Mouse (Mus musculus) intestine, postnatal 0 days (tissue): ENCODE data around the gene Entr1. TPM values are rescaled to one million over a fixed set of nuclear protein-coding genes. Genes with fewer than 3 reads are reported as not detected.
A peak's percentile ranks its signal among the peaks of the same experiment; 100 is the strongest.

Source experiments
- ATAC-seq: fragments of 200-750 bp; cut with Nextera tagmentation; 2 replicates; pipeline ENCODE4 v1.8.0; 2017; ENCODE audit warnings: mild to moderate bottlenecking, moderate TSS enrichment, moderate library complexity
- H3K27ac ChIP-seq: fragments of 300-500 bp; sonication (generic); 2 replicates; pipeline ENCODE4 v1.5.1; 2014; ENCODE audit warnings: mild to moderate bottlenecking, low read depth, low read length, moderate library complexity
- H3K27me3 ChIP-seq: fragments of 300-500 bp; sonication (generic); replicated peaks from 2 replicates; pipeline ENCODE4 v1.6.1; 2014; ENCODE audit warnings: low read length, mixed read lengths; ENCODE audit not compliant: control insufficient read depth, insufficient read depth
- H3K36me3 ChIP-seq: fragments of 300-500 bp; sonication (generic); 2 replicates; pipeline ENCODE4 v1.6.1; 2014; ENCODE audit warnings: mild to moderate bottlenecking, moderate library complexity; ENCODE audit not compliant: control insufficient read depth, insufficient read depth
- H3K4me1 ChIP-seq: fragments of 300-500 bp; sonication (generic); replicated peaks from 2 replicates; pipeline ENCODE4 v1.6.1; 2014; ENCODE audit warnings: antibody characterized with exemption, low read length, mixed read lengths; ENCODE audit not compliant: control insufficient read depth, insufficient read depth
- H3K4me2 ChIP-seq: fragments of 300-500 bp; sonication (generic); replicated peaks from 2 replicates; pipeline ENCODE4 v1.6.1; 2014; ENCODE audit warnings: low read depth, mild to moderate bottlenecking, moderate library complexity
- H3K4me3 ChIP-seq: fragments of 300-500 bp; sonication (generic); 2 replicates; pipeline ENCODE4 v1.5.1; 2014; ENCODE audit warnings: low read depth, low read length
- H3K9ac ChIP-seq: fragments of 300-500 bp; sonication (generic); 2 replicates; pipeline ENCODE4 v1.6.1; 2014; ENCODE audit warnings: mild to moderate bottlenecking, low read depth, low read length
- H3K9me3 ChIP-seq: fragments of 300-500 bp; sonication (generic); 2 replicates; pipeline ENCODE4 v1.6.1; 2016; ENCODE audit warnings: mixed run types; ENCODE audit not compliant: control insufficient read depth
- CTCF ChIP-seq: sonication (generic); IDR thresholded peaks from 2 replicates; pipeline ENCODE4 v1.5.1; 2016; ENCODE audit warnings: low read depth, mild to moderate bottlenecking, control low read depth, antibody characterized with exemption, moderate library complexity
- WGBS: fragments of 180-500 bp; shearing (Covaris S2); extraction: QIAGEN DNeasy Blood & Tissue Kit; methylation state at CpG from one replicate; pipeline ENCODE4 v1.1.7; 2014; 5-methylcytosine and 5-hydroxymethylcytosine counted together
- polyA plus RNA-seq: library from polyadenylated mRNA; unstranded; fragments of >200 nt; fragmentation: Nextera tagmentation; extraction: Ambion mirVana; gene quantifications from 2 replicates; pipeline ENCODE4 v1.2.1, GENCODE M21; 2015

The Entr1 gene
- polyA plus RNA-seq: 45.6 and 49.3 TPM in 2 replicates

DNA sequence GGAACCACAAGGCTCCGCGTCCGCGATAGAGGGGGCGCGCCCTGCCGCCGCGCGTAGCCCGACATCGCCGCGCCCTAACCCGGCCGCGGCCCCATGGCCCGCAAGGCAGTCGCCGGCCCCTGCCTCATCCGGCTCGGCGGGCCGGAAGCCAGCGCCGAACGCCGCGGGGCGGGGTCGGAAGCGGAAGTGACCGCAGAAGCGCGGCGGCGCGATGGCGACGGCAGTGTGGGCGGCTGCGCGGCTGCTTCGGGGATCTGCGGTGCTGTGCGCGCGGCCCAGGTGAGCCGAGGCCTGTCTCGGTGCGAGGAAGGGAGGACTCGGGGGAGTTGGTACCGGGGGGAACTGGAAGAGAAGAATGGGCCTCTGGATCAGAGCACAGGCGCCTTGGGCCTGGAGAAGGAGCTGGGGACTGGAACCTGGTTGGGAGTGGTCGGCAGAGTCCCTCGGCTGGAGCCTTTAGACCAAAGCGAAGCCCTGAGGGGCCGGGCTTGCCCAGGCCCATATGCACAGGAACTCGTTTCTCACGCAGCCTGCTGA lies at the start of gene Entr1, which contains the start of gene Pmpca:
Gene Entr1 (minus strand): TSS at position 163 of the 537 bp plus-strand sequence.
Gene Pmpca (plus strand): TSS at position 186 of the 537 bp plus-strand sequence.
- no peaks in the 10 kb centered on the region for H3K4me1 ChIP-seq
- H3K27ac ChIP-seq: peak within 1 kb of the TSS; percentile 70
- peak within 1 kb of the TSS; percentile 96 for H3K4me3 ChIP-seq
- no peaks in the 10 kb centered on the region for H3K9me3 ChIP-seq
- H3K36me3 ChIP-seq: peaks cover 66% of the 10 kb centered on the region
- no peaks in the 10 kb centered on the region for H3K27me3 ChIP-seq
- peak within 1 kb of the TSS; percentile 89 for H3K9ac ChIP-seq
- TF ChIP-seq CTCF: no peak
- WGBS: under 1% methylated on average over 60 of the region's 60 CpGs
- ATAC-seq: peak; percentile 86
- peak within 1 kb of the TSS; percentile 94 for H3K4me2 ChIP-seq

- no peak for TF ChIP-seq CTCF
- ATAC-seq: no peak
- WGBS: 83% methylated on average over 7 of the region's 7 CpGs
- H3K4me2 ChIP-seq: no peak overlapping the region
- H3K4me3 ChIP-seq: no peak overlapping the region
- H3K27me3 ChIP-seq: no peaks in the 10 kb centered on the region
- no peak overlapping the region for H3K9ac ChIP-seq
- H3K27ac ChIP-seq: no peak overlapping the region
- no peaks in the 10 kb centered on the region for H3K4me1 ChIP-seq
- no peaks in the 10 kb centered on the region for H3K9me3 ChIP-seq
- H3K36me3 ChIP-seq: peaks cover 80% of the 10 kb centered on the region
Measured at GRCm38 (mm10) chr2:26438373-26438772, 49.3 kb upstream of the Entr1 start.

DNA sequence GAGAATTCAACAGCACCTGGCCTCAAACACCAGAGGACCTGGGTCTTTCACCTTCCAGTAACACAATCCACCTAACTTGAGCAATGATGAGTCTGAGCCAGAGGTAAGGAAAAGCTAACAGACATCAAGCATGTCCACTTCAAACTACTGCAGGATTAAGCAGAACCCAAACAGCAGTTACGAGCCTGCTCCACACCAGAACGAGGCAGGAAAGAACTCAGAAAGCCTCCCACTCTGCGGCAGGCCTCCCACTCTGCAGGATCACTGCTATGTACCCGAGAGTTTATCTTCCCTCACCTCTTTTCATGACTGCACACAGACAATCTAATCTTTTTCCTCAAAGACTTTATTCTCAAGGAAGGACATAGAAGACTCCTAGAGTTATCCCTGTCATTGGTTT lies 48.1 kb upstream of the Entr1 start:
- no peak for ATAC-seq
- H3K4me1 ChIP-seq: no peaks in the 10 kb centered on the region
- no peak for TF ChIP-seq CTCF
- H3K9ac ChIP-seq: peak overlapping the region; percentile 17; the same call in 1 of the 2 replicates
- H3K36me3 ChIP-seq: peaks cover 91% of the 10 kb centered on the region
- H3K4me2 ChIP-seq: no peak overlapping the region
- no peaks in the 10 kb centered on the region for H3K9me3 ChIP-seq
- H3K4me3 ChIP-seq: no peak overlapping the region
- no peaks in the 10 kb centered on the region for H3K27me3 ChIP-seq
- peak overlapping the region; percentile 28; the same call in 1 of the 2 replicates for H3K27ac ChIP-seq
- 59% methylated on average over 4 of the region's 4 CpGs for WGBS

GRCm38 (mm10) chr2:26434791-26435572 lies 45.9 kb upstream of the Entr1 start:
- Histone ChIP-seq H3K36me3 (peaks cover 89% of the 10 kb centered on the region), H3K4me2 (no peak overlapping the region), H3K27me3 (no peaks in the 10 kb centered on the region), H3K27ac (peak overlapping the region; percentile 66), H3K4me1 (no peaks in the 10 kb centered on the region), H3K9ac (no peak overlapping the region), H3K9me3 (no peaks in the 10 kb centered on the region), H3K4me3 (no peak overlapping the region)
- WGBS: 77% methylated on average over 7 of the region's 7 CpGs
- TF ChIP-seq CTCF: no peak
- peak; percentile 73 for ATAC-seq

DNA sequence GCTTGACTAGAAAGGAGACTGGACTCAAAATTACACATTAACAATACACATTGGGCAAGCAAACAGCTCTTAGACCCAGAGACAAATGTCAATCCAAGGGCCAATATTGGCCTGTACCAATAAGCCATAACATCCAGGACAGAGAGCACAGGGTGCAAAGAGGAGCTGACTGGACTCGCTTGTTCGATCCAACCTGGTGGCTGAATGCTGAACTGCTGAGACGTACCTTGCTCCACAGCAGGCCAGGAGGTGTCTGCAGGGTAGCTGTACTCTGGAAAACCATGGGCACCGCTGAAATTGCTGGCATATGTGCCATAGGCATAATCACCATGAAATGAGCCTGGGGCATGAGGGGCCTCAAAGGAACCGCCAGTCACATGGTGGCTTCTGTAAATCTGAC lies 40.7 kb upstream of the Entr1 start:
- Histone ChIP-seq H3K9ac (no peak overlapping the region), H3K27ac (no peak overlapping the region), H3K4me2 (no peak overlapping the region), H3K36me3 (peaks cover 96% of the 10 kb centered on the region), H3K4me3 (no peak overlapping the region), H3K27me3 (no peaks in the 10 kb centered on the region), H3K9me3 (no peaks in the 10 kb centered on the region), H3K4me1 (no peaks in the 10 kb centered on the region)
- no peak for ATAC-seq
- 96% methylated on average over 5 of the region's 5 CpGs for WGBS
- 0 out of 2 replicates have a peak, but pooled peaks have one; percentile 9 for TF ChIP-seq CTCF

- Histone ChIP-seq H3K4me1 (no peaks in the 10 kb centered on the region), H3K36me3 (peaks cover 99% of the 10 kb centered on the region), H3K4me3 (no peak overlapping the region), H3K9me3 (no peaks in the 10 kb centered on the region), H3K27ac (no peak overlapping the region), H3K9ac (no peak overlapping the region), H3K4me2 (no peak overlapping the region), H3K27me3 (no peaks in the 10 kb centered on the region)
- 96% methylated on average over 2 of the region's 2 CpGs for WGBS
- ATAC-seq: no peak
- no peak for TF ChIP-seq CTCF
Measured at GRCm38 (mm10) chr2:26424541-26424940, 35.4 kb upstream of the Entr1 start.
